Mouse (Mus musculus): Measurements from ENCODE around the gene Apobec2.

Gene Apobec2

DNA sequence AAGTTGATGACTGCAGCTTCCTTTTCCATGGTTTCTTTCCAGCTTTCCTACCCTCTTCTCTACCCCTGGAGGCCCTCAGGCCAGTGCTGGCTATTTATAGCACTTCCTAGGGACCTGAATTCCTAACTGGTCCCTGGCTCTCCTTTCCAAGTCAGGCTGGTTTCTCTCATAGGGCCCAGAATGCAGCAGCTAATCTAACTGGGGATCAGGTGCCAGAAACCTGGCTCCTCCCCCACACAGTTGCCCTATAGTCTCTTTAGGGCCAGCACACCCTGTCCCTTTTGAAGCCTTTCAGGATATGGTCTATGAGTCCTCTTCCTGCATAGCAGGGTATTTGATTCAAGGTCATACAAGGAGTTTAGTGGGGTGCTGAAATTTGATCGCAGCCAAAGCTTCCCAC is 3.8 kb upstream of the Apobec2 start:
- DNase-seq = no peak

DNA sequence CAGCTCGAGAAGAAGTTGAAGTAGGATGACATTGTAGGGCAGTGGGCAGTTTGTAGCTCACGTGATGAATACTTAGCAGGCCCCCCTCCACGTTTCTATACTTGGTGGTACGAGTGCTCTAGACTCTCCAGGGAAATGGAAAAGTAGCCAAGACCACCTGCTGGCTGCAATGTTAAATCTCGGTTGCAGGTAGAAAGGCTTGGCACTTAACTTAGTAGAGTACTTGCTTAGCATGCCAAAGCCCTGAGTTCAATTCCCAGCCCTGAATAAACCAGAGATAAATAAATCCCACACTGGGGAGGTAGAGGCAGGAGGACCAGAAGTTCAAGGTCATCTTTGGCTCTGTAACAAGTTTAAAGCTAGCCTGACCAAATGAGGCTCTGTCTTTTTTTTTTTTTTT is 1.7 kb upstream of the Apobec2 start:
- DNase-seq = no peak

GRCm38 (mm10) chr17:48433689-48434330 is 1.1 kb upstream of the Apobec2 start:
- DNase-seq = no peak

GRCm38 (mm10) chr17:48433006-48433655 is 401 bp upstream of the Apobec2 start:
- DNase-seq = no peak

GRCm38 (mm10) chr17:48431054-48431453 is 1.7 kb downstream of the Apobec2 start:
- DNase-seq = no peak

- DNase-seq = no peak
Measured at GRCm38 (mm10) chr17:48430394-48430793, 2.3 kb downstream of the Apobec2 start.

GRCm38 (mm10) chr17:48427852-48428530 is 4.7 kb downstream of the Apobec2 start:
- DNase-seq = no peak

DNA sequence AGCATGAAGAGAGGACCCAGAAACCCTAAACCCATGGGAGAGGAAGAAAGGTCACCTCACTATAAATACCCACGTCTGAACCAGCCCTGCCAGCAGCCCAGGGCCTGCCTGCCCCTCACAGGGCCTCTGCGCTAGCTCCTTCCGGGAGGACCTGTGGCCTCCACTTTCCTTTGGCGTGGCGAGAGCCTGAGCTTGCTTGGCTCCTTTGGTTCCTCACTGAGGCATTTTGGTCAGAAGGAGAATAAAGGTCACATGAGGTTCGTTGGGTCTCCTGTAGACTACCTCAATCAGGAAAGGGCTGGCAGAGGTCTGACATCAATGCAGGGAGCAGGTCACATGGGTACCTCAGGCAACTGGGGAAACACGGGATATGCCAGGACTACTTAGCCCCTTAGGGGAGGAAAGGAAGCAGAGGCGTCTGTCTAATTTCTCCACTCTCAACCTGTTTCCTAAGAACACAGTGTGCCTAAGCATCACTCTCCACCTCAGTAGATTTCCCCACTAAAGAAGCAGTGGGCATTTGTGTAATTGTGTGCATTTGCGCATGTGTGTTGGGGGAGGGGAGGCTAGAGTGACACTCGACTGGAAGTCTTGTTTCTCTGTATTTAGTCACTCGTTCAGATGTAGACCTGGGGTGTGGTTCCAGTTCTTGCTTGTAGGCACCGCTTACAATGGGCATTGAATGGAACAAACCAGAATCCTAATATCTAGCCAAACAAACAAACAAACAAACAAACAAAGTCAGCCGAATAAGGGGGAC is 5.6 kb downstream of the Apobec2 start:
- no peak for DNase-seq

DNA sequence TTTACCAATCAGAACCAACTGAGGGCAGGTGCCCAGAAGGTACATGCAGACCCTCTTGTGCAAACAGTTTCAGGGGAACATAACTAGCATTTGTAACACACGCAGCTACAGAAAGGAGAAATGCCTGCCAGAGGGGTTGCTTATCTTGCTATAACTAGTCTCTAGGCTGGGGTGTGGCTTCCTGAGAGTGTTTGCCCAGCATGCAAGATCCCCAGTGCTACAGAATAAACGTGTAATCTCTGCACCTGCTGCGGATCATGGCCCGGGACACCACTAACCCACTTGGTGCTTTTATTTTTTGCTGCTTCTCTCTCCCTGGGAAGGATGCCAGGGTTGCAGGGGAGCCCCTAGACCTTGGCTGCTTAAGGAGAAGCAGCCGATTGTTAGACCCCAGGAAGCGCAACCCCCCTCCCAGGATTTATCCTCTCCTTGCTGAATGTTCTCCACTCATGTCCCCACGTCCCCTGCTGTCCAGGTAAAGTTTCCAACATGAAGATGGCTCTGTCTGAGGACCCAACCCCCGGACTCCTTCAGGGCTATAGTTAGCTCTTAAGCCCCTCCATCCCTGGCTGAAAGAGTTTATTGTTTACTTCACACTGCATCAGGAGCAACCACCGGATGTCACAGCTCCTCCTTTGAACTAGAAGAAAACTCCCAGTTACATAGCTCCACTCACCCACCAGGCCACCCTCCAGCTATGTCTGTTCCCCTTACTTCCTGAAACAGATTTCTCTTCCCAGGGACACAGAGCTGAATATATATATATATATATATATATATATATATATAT is 6.7 kb downstream of the Apobec2 start:
- no peak for DNase-seq

DNA sequence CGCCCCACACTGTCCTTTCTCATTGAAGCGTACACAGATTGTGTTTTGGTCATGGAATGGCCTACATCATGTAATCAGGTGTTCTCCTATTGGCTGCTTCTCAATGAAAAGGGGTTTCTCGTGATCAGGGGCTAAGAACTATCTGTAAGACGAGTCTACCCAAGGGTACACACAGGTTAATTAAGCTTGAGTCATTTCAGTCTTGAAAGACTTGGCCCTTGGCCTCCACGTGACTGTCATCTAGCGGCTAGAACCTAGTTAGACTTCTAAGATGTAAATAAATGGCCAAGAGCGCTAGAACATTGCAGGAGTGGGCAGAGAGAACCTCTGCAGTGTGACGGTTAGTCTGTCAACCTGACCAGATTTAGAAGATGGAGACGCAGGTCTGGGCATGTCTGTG is 8.5 kb downstream of the Apobec2 start:
- DNase-seq = no peak

DNA sequence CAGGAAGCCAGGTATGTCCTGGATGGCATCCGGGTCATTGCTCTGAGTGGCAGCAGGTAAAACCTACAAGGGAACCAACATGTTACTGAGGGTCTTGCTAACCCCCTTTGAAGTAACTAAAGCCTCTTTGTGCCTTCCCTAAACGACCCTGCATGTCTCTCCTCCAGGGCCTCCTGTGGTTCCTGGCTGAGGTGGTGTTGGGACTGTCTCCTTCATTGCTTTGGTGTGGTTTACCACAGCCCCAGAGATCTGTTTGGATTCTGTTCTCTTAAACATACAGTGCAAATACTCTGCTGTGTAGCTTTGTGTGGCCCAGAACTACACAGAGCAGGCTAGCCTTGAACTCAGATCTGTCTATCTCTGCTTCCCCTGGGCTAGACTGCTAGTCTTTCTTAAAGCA is 13.2 kb downstream of the Apobec2 start:
- DNase-seq = no peak

DNA sequence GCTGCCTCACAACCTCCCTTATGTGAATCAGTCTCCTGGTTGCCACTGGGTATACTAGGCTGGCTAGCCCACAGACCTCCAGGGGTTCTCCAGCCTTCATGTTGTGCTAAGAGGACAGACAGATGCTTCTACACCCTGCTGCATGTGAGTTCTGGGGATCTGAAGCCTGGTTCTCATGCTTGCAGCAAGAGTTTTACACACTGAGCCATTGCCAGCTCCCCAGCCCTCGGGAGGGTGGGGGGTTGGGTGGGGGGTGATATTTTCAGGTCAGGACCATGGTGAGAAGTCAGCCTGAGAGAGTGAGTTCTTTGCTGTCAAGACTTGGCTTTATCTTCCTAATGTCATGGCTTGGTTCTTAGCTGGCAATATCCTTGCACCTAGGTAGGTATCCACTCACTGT is 13.9 kb downstream of the Apobec2 start:
- DNase-seq = no peak

- DNase-seq = no peak
Measured at GRCm38 (mm10) chr17:48418174-48418573, 14.6 kb downstream of the Apobec2 start.

GRCm38 (mm10) chr17:48417521-48417920 is 15.2 kb downstream of the Apobec2 start:
- DNase-seq = no peak

- peak; percentile 77 for DNase-seq
Measured at GRCm38 (mm10) chr17:48416425-48417195, 16.1 kb downstream of the Apobec2 start.

DNA sequence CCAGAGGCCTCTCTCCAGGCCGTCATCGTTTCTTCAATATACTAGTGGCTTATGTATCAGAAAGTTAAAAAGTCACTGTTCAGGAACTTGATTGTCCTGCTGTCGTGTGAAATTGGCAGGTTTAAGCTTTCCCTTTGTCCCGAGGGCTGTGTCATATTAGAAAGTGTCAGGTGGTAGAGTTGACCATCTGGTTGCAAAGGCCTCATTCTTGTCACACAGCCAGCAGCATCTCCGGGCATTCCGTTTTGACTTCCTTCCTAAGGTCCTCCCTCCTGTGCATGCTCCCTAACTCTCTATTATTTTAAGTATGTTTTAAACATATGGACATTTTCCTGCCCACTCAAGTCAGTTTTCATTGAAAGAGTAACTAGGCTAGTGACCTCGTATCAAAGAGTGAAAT is 16.7 kb downstream of the Apobec2 start:
- no peak for DNase-seq

GRCm38 (mm10) chr17:48411241-48411640 is 21.5 kb downstream of the Apobec2 start:
- no peak for DNase-seq

DNA sequence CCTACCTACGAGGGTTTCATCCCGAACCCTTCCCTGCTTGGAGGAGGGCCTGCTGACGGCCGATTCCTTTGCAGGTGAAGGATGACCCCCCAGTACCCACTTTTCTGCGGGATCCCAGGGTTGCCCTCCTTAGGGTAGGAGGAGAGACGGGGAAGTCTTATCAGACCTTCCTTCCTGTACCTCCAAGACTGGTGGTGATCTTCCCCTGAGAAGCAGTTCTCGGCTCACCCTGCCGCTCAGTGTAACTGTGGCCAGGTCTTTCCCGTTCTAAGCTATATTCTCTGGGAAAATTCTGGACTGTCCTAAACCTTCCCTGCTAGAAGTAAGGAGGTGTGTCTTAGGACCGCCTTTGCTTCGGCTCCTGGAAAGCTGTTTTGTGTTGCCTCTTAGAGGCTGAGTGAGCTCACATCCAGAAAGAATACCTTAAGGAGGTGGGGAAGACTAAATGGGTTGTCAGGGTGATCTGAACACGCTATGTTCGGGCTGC is 22.4 kb downstream of the Apobec2 start:
- no peak for DNase-seq

- DNase-seq = peak; percentile 99
Measured at GRCm38 (mm10) chr17:48409380-48410298, 23.1 kb downstream of the Apobec2 start, which contains the start of the genes Nfya and Oard1. Gene Nfya (minus strand): TSS chr17:48409906. Gene Oard1 (plus strand): TSS chr17:48410014.

DNA sequence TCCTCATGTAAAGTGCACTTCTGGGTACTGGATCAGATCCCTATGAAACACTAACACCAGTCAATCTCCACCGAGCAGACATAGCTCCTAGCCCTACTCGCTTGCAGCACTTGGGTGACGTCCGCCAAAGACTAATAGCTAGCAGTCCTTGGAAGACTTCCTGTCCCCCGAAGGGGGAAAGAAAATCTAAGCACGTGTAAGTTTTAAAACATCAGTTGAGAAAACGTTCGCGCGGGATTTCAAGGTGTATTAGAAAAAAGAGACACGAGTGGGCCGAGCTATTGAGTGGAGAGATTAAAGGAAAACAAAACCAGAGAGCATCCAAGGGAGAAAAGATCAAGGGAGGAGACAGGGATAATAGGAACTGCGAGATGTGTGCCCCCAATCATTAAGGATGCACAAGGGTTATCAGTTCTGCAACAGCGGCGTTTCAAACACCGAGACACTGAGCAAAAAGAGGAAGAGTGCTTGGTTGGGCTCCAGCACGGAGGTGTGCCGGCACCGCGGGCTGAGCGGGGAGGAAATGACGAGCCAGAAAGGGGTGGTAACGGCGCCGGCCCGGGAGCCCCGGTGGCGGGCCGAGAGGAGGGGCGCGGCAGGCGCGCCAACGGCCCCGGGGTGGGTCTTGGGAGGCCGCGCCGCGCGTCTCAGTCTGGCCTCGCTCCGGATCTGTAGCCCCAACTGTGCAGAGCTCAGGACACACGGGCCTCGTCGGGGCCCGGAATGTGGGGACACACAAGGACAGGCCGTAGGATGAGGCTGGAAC is 24.0 kb downstream of the Apobec2 start:
- peak; percentile 71 for DNase-seq

All from right cerebral cortex, postnatal 14 days (tissue).